Mouse (Mus musculus) heart, embryonic 14.5 days (tissue): ENCODE measurements around the gene Vmn1r168. TPM values are rescaled to one million over a fixed set of nuclear protein-coding genes. Genes with fewer than 3 reads are reported as not detected.
"Not testable (repeated sequence)": the region's sequence is repeated elsewhere in the genome, so short reads cannot be mapped to it uniquely, and the experiment has no call there.

Experiments
- ATAC-seq: fragments of 200-750 bp; cut with Nextera tagmentation; 2 replicates; pipeline ENCODE4 v1.8.0; 2017; ENCODE audit warnings: low read depth, moderate TSS enrichment; ENCODE audit not compliant: insufficient number of reproducible peaks, insufficient read depth, low FRiP score
- H3K27ac ChIP-seq, 2 experiments: fragments of 200-500 bp in 1 of 2; fragments of 300-500 bp in 1 of 2; sonication (generic) in 1 of 2; replicated peaks in 1 of 2; 2 replicates each; pipeline ENCODE4 v1.5.1; 2012 to 2014; ENCODE audit warnings: low read depth in 2 of 2, low read length in 2 of 2, control low read depth in 1 of 2, mild to moderate bottlenecking in 1 of 2, mixed read lengths in 1 of 2; ENCODE audit not compliant: control insufficient read depth in 1 of 2, insufficient read depth in 1 of 2
- H3K27me3 ChIP-seq: fragments of 300-500 bp; sonication (generic); 2 replicates; pipeline ENCODE4 v1.6.1; 2014; ENCODE audit warnings: mild to moderate bottlenecking, low read length, control low read depth; ENCODE audit not compliant: control insufficient read depth, insufficient read depth
- H3K36me3 ChIP-seq: fragments of 300-500 bp; sonication (generic); 2 replicates; pipeline ENCODE4 v1.6.1; 2014; ENCODE audit warnings: mild to moderate bottlenecking, control low read depth, low read length, mixed read lengths; ENCODE audit not compliant: control insufficient read depth, insufficient read depth
- H3K4me1 ChIP-seq, 2 experiments: fragments of 200-500 bp in 1 of 2; fragments of 300-500 bp in 1 of 2; sonication (generic) in 1 of 2; 2 replicates each; pipeline ENCODE4 v1.6.1; 2012 to 2014; ENCODE audit warnings: low read length in 2 of 2, control low read depth in 1 of 2, mixed read lengths in 1 of 2; ENCODE audit not compliant: control insufficient read depth in 2 of 2, insufficient read depth in 2 of 2
- H3K4me2 ChIP-seq: fragments of 300-500 bp; sonication (generic); 2 replicates; pipeline ENCODE4 v1.6.1; 2014; ENCODE audit warnings: mild to moderate bottlenecking, low read length
- H3K4me3 ChIP-seq, 2 experiments: fragments of 200-500 bp in 1 of 2; fragments of 300-500 bp in 1 of 2; sonication (generic) in 1 of 2; 2 replicates each; pipeline ENCODE4 v1.5.1; 2012 to 2014; ENCODE audit warnings: low read length in 2 of 2, mild to moderate bottlenecking in 2 of 2, control low read depth in 1 of 2, low read depth in 1 of 2, moderate library complexity in 1 of 2; ENCODE audit not compliant: control insufficient read depth in 1 of 2, insufficient read depth in 1 of 2
- H3K9ac ChIP-seq: fragments of 300-500 bp; sonication (generic); 2 replicates; pipeline ENCODE4 v1.6.1; 2014; ENCODE audit warnings: mild to moderate bottlenecking, low read length
- H3K9me3 ChIP-seq: fragments of 300-500 bp; sonication (generic); 2 replicates; pipeline ENCODE4 v1.6.1; 2016; ENCODE audit warnings: low read length, control low read depth; ENCODE audit not compliant: control insufficient read depth
- WGBS: fragments of 180-500 bp; shearing (Covaris S2); extraction: QIAGEN DNeasy Blood & Tissue Kit; methylation state at CpG from one replicate; pipeline ENCODE4 v1.1.7; 2014; 5-methylcytosine and 5-hydroxymethylcytosine counted together
- polyA plus RNA-seq: library from polyadenylated mRNA; unstranded; fragments of >200 nt; fragmentation: Nextera tagmentation; extraction: Ambion mirVana; gene quantifications from 2 replicates; pipeline ENCODE4 v1.2.1, GENCODE M21; 2014

Vmn1r168 gene
- polyA plus RNA-seq = not detected in 2 replicates

GRCm38 (mm10) chr7:23539432-23539831 lies at the start of gene Vmn1r168:
Vmn1r168 (plus strand) TSS chr7:23539732.
- H3K27me3 ChIP-seq, H3K27ac ChIP-seq, H3K4me3 ChIP-seq, H3K9me3 ChIP-seq, H3K9ac ChIP-seq, H3K4me2 ChIP-seq, H3K36me3 ChIP-seq, ATAC-seq, H3K4me1 ChIP-seq: not testable (repeated sequence)
- no CpG with 5 or more reads among the region's 1 CpGs for WGBS

- ATAC-seq, H3K4me2 ChIP-seq, H3K36me3 ChIP-seq, H3K9ac ChIP-seq, H3K27me3 ChIP-seq, H3K4me3 ChIP-seq, H3K9me3 ChIP-seq, H3K27ac ChIP-seq, H3K4me1 ChIP-seq: not testable (repeated sequence)
- WGBS = 64% methylated on average over 2 of the region's 2 CpGs
Observed at GRCm38 (mm10) chr7:23507106-23507505, 32.4 kb upstream of the Vmn1r168 start, which contains the start of gene Vmn1r167. Vmn1r167 (minus strand) TSS chr7:23507206.

GRCm38 (mm10) chr7:23575226-23575625 lies 35.7 kb downstream of the Vmn1r168 start, which contains the start of gene Vmn1r169:
Vmn1r169 (plus strand) TSS chr7:23575526.
- not testable (repeated sequence) for H3K9me3 ChIP-seq, ATAC-seq, H3K4me1 ChIP-seq, H3K4me2 ChIP-seq, H3K36me3 ChIP-seq, H3K9ac ChIP-seq, H3K27me3 ChIP-seq, H3K27ac ChIP-seq, H3K4me3 ChIP-seq
- 61% methylated on average over 1 of the region's 2 CpGs for WGBS

Other genes with a start within 250 kb of the Vmn1r168 start
- gene Nlrp4e, start 238.5 kb upstream of the Vmn1r168 start, polyA plus RNA-seq = not detected in 2 replicates
- not detected in 2 replicates for gene Nlrp5, start 153.8 kb upstream of the Vmn1r168 start, polyA plus RNA-seq
- gene Vmn1r167, start 32.5 kb upstream of the Vmn1r168 start, polyA plus RNA-seq = not detected in 2 replicates
- not detected in 2 replicates for gene Vmn1r169, start 35.8 kb downstream of the Vmn1r168 start, polyA plus RNA-seq
- gene Vmn1r170, start 66.4 kb downstream of the Vmn1r168 start, polyA plus RNA-seq = not detected in 2 replicates
- gene Vmn1r171, start 91.0 kb downstream of the Vmn1r168 start, polyA plus RNA-seq = not detected in 2 replicates
- gene Vmn1r172, start 118.6 kb downstream of the Vmn1r168 start, polyA plus RNA-seq = not detected in 2 replicates
- not detected in 2 replicates for gene Vmn1r173, start 161.0 kb downstream of the Vmn1r168 start, polyA plus RNA-seq
- gene Vmn1r174, start 212.5 kb downstream of the Vmn1r168 start, polyA plus RNA-seq = not detected in 2 replicates